Mouse (Mus musculus): Measurements from ENCODE around the gene Cfdp1. TPM values are rescaled to one million over a fixed set of nuclear protein-coding genes. Genes with fewer than 3 reads are reported as not detected.

Cfdp1 gene
- polyA plus RNA-seq, 1 experiment from 2014 or later: 205 TPM

DNA sequence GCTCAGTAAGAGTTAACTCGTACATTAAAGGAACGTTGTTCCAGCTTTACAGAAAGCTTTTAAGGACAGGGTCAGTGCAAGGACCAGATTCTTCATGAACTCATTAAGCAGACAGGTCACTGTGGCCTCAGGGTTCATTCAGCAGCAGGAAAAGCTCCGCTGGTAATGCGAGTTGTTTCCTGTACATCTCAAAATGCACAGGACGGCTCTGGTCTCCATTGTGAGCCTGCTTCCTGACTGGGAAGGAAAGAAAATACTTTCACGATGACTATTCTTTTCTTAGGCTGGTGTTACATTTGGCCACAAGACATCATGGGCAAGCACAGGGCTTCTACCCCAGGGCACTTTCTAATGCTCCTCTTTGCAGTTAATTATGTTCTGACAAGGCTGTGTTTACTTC is 52.6 kb downstream of the Cfdp1 start:
- WGBS: 68% methylated on average over 6 of the region's 6 CpGs
- DNase-seq (ENCODE audit: low spot score): no peak

DNA sequence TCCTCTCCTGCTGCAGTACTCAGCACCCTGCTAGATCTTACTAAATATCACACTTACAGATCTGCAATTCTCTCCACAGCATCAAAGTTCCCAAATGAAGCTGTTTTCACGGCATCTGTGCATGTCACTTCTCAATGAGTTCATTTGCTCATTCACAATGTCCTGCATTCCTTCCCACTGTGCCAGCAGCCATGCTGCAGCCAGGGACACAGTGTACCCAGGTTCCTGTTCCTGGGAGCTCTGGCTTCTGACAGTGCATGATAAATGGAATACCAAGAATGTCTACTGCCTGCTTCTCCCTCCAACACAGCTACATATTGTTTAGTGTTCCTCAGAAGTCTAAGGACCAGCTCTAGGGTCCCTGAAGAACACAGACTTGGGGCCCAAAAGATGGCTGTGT is 57.6 kb downstream of the Cfdp1 start:
- DNase-seq (ENCODE audit: low spot score) (no peak), ATAC-seq (ENCODE audit: insufficient read depth, low FRiP score, low TSS enrichment) (no peak)
- WGBS: 86% methylated on average over 1 of the region's 1 CpGs

More for the DNA sequence above, 52.6 kb downstream of the Cfdp1 start:
- ATAC-seq (ENCODE audit: insufficient read depth, low FRiP score, low TSS enrichment): no peak
- Histone ChIP-seq H3K4me1 (ENCODE audit: control insufficient read depth, insufficient read depth, low read length) (no peaks in the 10 kb centered on the region), H3K27me3 (ENCODE audit: control insufficient read depth, insufficient read depth, low read length) (no peaks in the 10 kb centered on the region), H3K27ac (ENCODE audit: low read depth, low read length) (0 out of 2 replicates have a peak overlapping the region, but pooled peaks have one; percentile 2), H3K9ac (ENCODE audit: low read length) (no peak overlapping the region), H3K36me3 (ENCODE audit: control insufficient read depth, insufficient read depth, low read length) (no peaks in the 10 kb centered on the region; the same call in 1 of the 2 replicates), H3K4me2 (ENCODE audit: low read depth) (no peak overlapping the region), H3K4me3 (ENCODE audit: low read depth, low read length) (no peak overlapping the region), H3K9me3 (ENCODE audit: control insufficient read depth, low read length) (no peaks in the 10 kb centered on the region)

DNA sequence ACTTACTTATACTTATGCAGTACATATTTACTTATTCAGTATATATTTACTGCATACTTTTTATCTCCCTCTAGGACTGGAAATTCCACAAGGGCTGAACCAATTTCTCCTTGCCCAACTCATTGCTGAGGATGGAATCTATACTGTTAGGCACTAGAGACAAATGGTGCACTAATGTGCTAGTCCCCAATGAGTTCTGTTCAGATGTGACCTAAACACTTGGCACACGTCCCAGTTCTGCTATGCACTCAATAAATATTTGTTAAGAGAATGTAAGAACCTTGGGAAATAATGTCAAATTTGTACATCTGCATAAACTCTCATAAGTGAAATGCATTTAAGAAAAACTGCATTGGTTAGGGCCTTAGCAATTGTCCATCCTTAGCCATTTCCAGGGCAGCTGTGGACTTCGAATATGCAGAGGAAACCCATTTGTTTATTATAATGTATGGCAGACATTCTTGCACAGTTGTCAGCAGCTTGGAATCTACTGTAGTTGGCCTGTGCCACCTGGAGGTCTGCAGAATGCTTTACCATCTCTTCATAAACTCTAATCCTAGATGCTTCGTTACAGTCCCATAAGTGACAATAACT is 60.7 kb downstream of the Cfdp1 start:
- no peaks in the 10 kb centered on the region for H3K4me1 ChIP-seq (ENCODE audit: control insufficient read depth, insufficient read depth, low read length)
- H3K9ac ChIP-seq (ENCODE audit: low read length): no peak overlapping the region
- ATAC-seq (ENCODE audit: insufficient read depth, low FRiP score, low TSS enrichment): no peak
- no peak overlapping the region for H3K4me3 ChIP-seq (ENCODE audit: low read depth, low read length)
- no peaks in the 10 kb centered on the region for H3K36me3 ChIP-seq (ENCODE audit: control insufficient read depth, insufficient read depth, low read length)
- WGBS: 87% methylated on average over 3 of the region's 3 CpGs
- H3K4me2 ChIP-seq (ENCODE audit: low read depth): no peak overlapping the region
- no peaks in the 10 kb centered on the region for H3K9me3 ChIP-seq (ENCODE audit: control insufficient read depth, low read length)
- H3K27ac ChIP-seq (ENCODE audit: low read depth, low read length): no peak overlapping the region
- DNase-seq (ENCODE audit: low spot score): no peak
- H3K27me3 ChIP-seq (ENCODE audit: control insufficient read depth, insufficient read depth, low read length): no peaks in the 10 kb centered on the region

More for the DNA sequence above, 57.6 kb downstream of the Cfdp1 start:
- no peaks in the 10 kb centered on the region for H3K36me3 ChIP-seq (ENCODE audit: control insufficient read depth, insufficient read depth, low read length)
- H3K4me3 ChIP-seq (ENCODE audit: low read depth, low read length): no peak overlapping the region
- H3K4me1 ChIP-seq (ENCODE audit: control insufficient read depth, insufficient read depth, low read length): no peaks in the 10 kb centered on the region
- H3K4me2 ChIP-seq (ENCODE audit: low read depth): no peak overlapping the region
- no peaks in the 10 kb centered on the region for H3K9me3 ChIP-seq (ENCODE audit: control insufficient read depth, low read length)
- no peak overlapping the region for H3K9ac ChIP-seq (ENCODE audit: low read length)
- no peak overlapping the region for H3K27ac ChIP-seq (ENCODE audit: low read depth, low read length)
- no peaks in the 10 kb centered on the region for H3K27me3 ChIP-seq (ENCODE audit: control insufficient read depth, insufficient read depth, low read length)

DNA sequence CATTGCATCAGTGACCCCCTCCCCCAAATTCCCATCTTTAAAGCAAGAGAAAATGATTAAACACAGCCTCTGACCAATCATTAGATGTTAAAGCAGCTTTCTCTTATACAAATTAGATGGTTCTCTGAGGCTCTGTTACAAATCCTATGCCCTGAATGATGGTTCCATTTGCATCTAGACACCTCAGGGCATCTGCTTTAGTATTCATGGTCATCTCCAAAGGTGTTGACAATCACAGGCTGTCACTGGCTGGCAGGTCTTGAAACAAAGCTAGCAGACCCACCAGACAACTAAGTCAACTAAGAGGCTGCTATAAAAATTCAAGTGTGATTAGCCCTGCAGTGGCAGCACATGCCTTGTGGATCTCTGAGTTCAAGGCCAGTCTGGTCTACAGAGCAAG is 64.5 kb downstream of the Cfdp1 start:
- ATAC-seq (ENCODE audit: insufficient read depth, low FRiP score, low TSS enrichment): no peak
- no peak for DNase-seq (ENCODE audit: low spot score)

DNA sequence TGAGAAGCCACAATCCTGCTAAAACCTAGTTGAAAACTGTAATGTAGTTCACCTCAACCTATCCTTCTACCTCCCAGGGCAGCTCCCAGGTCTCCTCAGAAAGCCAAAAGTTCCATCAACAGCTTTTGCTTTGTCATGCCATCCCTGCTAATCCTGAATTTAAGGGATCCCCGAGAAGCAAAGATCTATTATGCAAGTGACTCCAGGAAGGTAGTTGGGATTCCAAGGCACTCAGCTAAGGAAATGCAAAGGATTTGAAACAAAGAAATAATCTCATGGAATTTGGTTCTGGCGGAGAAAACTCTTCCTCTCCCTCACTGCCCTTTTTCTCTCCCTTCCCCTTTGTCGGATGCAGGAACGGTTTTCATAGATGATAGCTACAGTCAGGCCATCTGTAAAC is 64.9 kb downstream of the Cfdp1 start:
- H3K36me3 ChIP-seq (ENCODE audit: control insufficient read depth, insufficient read depth, low read length): no peaks in the 10 kb centered on the region
- DNase-seq (ENCODE audit: low spot score) (no peak), ATAC-seq (ENCODE audit: insufficient read depth, low FRiP score, low TSS enrichment) (no peak)
- H3K9me3 ChIP-seq (ENCODE audit: control insufficient read depth, low read length): no peaks in the 10 kb centered on the region
- no peak overlapping the region for H3K9ac ChIP-seq (ENCODE audit: low read length)
- H3K4me1 ChIP-seq (ENCODE audit: control insufficient read depth, insufficient read depth, low read length): peaks cover 17% of the 10 kb centered on the region; the same call in 1 of the 2 replicates
- no peak overlapping the region for H3K27ac ChIP-seq (ENCODE audit: low read depth, low read length)
- no peaks in the 10 kb centered on the region for H3K27me3 ChIP-seq (ENCODE audit: control insufficient read depth, insufficient read depth, low read length)
- H3K4me2 ChIP-seq (ENCODE audit: low read depth): no peak overlapping the region
- H3K4me3 ChIP-seq (ENCODE audit: low read depth, low read length): no peak overlapping the region
- WGBS: 36% methylated on average over 4 of the region's 4 CpGs

More for the DNA sequence above, 64.5 kb downstream of the Cfdp1 start:
- H3K4me2 ChIP-seq (ENCODE audit: low read depth): no peak overlapping the region
- peaks cover 17% of the 10 kb centered on the region; the same call in 1 of the 2 replicates for H3K4me1 ChIP-seq (ENCODE audit: control insufficient read depth, insufficient read depth, low read length)
- H3K36me3 ChIP-seq (ENCODE audit: control insufficient read depth, insufficient read depth, low read length): no peaks in the 10 kb centered on the region
- H3K4me3 ChIP-seq (ENCODE audit: low read depth, low read length): no peak overlapping the region
- H3K27ac ChIP-seq (ENCODE audit: low read depth, low read length): no peak overlapping the region
- H3K9ac ChIP-seq (ENCODE audit: low read length): no peak overlapping the region
- no peaks in the 10 kb centered on the region for H3K27me3 ChIP-seq (ENCODE audit: control insufficient read depth, insufficient read depth, low read length)
- H3K9me3 ChIP-seq (ENCODE audit: control insufficient read depth, low read length): no peaks in the 10 kb centered on the region

DNA sequence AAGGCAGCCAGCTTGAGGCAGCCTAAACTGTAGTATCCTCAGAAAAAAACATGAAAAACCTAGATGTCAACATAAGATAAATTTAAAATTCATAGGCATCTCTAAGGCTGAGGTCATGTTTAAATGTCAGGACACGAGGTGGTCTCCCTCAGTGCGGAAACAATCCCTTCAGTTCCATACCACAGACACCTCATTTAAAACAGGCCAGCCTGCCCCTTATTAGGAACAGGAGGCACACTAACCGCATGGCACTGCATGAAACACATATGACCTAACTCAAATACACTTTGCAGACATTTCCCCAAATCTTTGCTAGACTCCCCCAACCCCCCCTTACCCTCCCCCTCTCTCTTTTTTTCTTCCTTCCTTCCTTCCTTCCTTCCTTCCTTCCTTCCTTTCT is 65.6 kb downstream of the Cfdp1 start:
- no peak for DNase-seq (ENCODE audit: low spot score)
- no peaks in the 10 kb centered on the region for H3K27me3 ChIP-seq (ENCODE audit: control insufficient read depth, insufficient read depth, low read length)
- ATAC-seq (ENCODE audit: insufficient read depth, low FRiP score, low TSS enrichment): no peak
- H3K4me1 ChIP-seq (ENCODE audit: control insufficient read depth, insufficient read depth, low read length): peaks cover 17% of the 10 kb centered on the region; the same call in 1 of the 2 replicates
- H3K4me2 ChIP-seq (ENCODE audit: low read depth): no peak overlapping the region
- H3K4me3 ChIP-seq (ENCODE audit: low read depth, low read length): no peak overlapping the region
- H3K9me3 ChIP-seq (ENCODE audit: control insufficient read depth, low read length): no peaks in the 10 kb centered on the region
- 0 out of 2 replicates have a peak overlapping the region, but pooled peaks have one; percentile 31 for H3K27ac ChIP-seq (ENCODE audit: low read depth, low read length)
- H3K9ac ChIP-seq (ENCODE audit: low read length): no peak overlapping the region
- 74% methylated on average over 3 of the region's 3 CpGs for WGBS
- H3K36me3 ChIP-seq (ENCODE audit: control insufficient read depth, insufficient read depth, low read length): no peaks in the 10 kb centered on the region

DNA sequence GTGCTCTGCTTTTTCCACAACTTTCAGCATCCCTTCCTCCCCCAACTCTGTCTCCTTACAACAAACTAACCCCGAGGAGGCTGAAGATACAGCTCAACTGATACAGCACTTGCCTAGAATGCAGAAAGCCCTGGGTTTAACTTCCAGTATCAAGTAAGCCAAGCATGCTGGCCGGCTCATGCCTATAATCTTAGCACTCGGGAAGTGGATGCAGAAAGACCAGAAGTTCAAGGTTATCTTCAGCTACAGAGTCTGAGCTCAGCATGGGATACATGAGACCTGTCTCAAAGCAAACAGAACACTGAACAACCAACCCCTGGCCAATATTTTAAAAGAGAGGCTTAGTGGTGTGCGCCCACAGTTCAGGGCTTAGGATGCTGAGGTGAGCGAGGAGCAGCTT is 66.0 kb downstream of the Cfdp1 start:
- WGBS: 82% methylated on average over 5 of the region's 5 CpGs
- ATAC-seq (ENCODE audit: insufficient read depth, low FRiP score, low TSS enrichment) (no peak), DNase-seq (ENCODE audit: low spot score) (no peak)
- H3K36me3 ChIP-seq (ENCODE audit: control insufficient read depth, insufficient read depth, low read length): no peaks in the 10 kb centered on the region
- H3K27ac ChIP-seq (ENCODE audit: low read depth, low read length): peak overlapping the region; percentile 31; the same call in 1 of the 2 replicates
- no peaks in the 10 kb centered on the region for H3K9me3 ChIP-seq (ENCODE audit: control insufficient read depth, low read length)
- H3K4me1 ChIP-seq (ENCODE audit: control insufficient read depth, insufficient read depth, low read length): peaks cover 17% of the 10 kb centered on the region; the same call in 1 of the 2 replicates
- peak overlapping the region; percentile 26; the same call in 1 of the 2 replicates for H3K9ac ChIP-seq (ENCODE audit: low read length)
- H3K4me2 ChIP-seq (ENCODE audit: low read depth): no peak overlapping the region
- H3K27me3 ChIP-seq (ENCODE audit: control insufficient read depth, insufficient read depth, low read length): no peaks in the 10 kb centered on the region
- no peak overlapping the region for H3K4me3 ChIP-seq (ENCODE audit: low read depth, low read length)

DNA sequence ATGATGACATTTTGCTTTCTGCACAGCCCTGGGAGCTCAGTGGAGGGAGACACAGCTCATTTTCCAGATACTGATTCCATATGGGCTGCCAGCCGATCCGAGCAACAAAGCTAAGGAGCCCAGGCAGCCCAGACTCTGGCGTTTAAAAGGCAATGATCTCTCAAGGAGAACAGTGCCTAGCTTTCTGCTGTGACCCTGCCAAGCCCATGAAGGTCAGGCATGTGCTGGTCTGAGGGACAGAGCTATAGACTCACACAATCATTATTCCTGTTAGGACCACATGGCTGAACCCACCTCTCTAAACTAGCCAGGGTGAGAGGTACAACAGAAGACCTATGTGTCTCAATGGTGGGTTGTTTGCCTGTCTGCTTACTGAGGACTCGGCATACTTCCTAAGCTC is 66.4 kb downstream of the Cfdp1 start:
- DNase-seq (ENCODE audit: low spot score): no peak

More for the DNA sequence above, 66.4 kb downstream of the Cfdp1 start:
- no peak overlapping the region for H3K4me3 ChIP-seq (ENCODE audit: low read depth, low read length)
- H3K4me1 ChIP-seq (ENCODE audit: control insufficient read depth, insufficient read depth, low read length): peaks cover 17% of the 10 kb centered on the region; the same call in 1 of the 2 replicates
- WGBS: 43% methylated on average over 4 of the region's 4 CpGs
- H3K27me3 ChIP-seq (ENCODE audit: control insufficient read depth, insufficient read depth, low read length): no peaks in the 10 kb centered on the region
- peak overlapping the region; percentile 26; the same call in 1 of the 2 replicates for H3K9ac ChIP-seq (ENCODE audit: low read length)
- no peak overlapping the region for H3K4me2 ChIP-seq (ENCODE audit: low read depth)
- H3K9me3 ChIP-seq (ENCODE audit: control insufficient read depth, low read length): no peaks in the 10 kb centered on the region
- H3K27ac ChIP-seq (ENCODE audit: low read depth, low read length): peak overlapping the region; percentile 31; the same call in 1 of the 2 replicates
- no peaks in the 10 kb centered on the region for H3K36me3 ChIP-seq (ENCODE audit: control insufficient read depth, insufficient read depth, low read length)
- ATAC-seq (ENCODE audit: insufficient read depth, low FRiP score, low TSS enrichment): peak; percentile 38; the same call in 1 of the 2 replicates
